Mouse (Mus musculus) hindbrain, embryonic 16.5 days (tissue): ENCODE data around the gene Bcl2a1b. TPM values are rescaled to one million over a fixed set of nuclear protein-coding genes. Genes with fewer than 3 reads are reported as not detected.
"Not testable (repeated sequence)": the region's sequence is repeated elsewhere in the genome, so short reads cannot be mapped to it uniquely, and the experiment has no call there.

ENCODE experiments used
- ATAC-seq: fragments of 200-750 bp; cut with Nextera tagmentation; 2 replicates; pipeline ENCODE4 v1.8.0; 2017; ENCODE audit warnings: moderate TSS enrichment, moderate library complexity
- H3K27ac ChIP-seq: fragments of 300-500 bp; sonication (generic); 2 replicates; pipeline ENCODE4 v1.5.1; 2014; ENCODE audit warnings: low read depth, mild to moderate bottlenecking, control low read depth, low read length, moderate library complexity
- H3K27me3 ChIP-seq: fragments of 300-500 bp; sonication (generic); replicated peaks from 2 replicates; pipeline ENCODE4 v1.6.1; 2014; ENCODE audit warnings: low read length; ENCODE audit not compliant: control insufficient read depth, insufficient read depth
- H3K36me3 ChIP-seq: fragments of 300-500 bp; sonication (generic); 2 replicates; pipeline ENCODE4 v1.6.1; 2014; ENCODE audit warnings: mild to moderate bottlenecking, low read length, moderate library complexity, mixed read lengths; ENCODE audit not compliant: control insufficient read depth, insufficient read depth
- H3K4me1 ChIP-seq: fragments of 300-500 bp; sonication (generic); 2 replicates; pipeline ENCODE4 v1.6.1; 2014; ENCODE audit warnings: low read depth, low read length; ENCODE audit not compliant: control insufficient read depth, insufficient read depth
- H3K4me2 ChIP-seq: fragments of 300-500 bp; sonication (generic); 2 replicates; pipeline ENCODE4 v1.6.1; 2014; ENCODE audit warnings: mild to moderate bottlenecking, low read length, control low read depth, moderate library complexity
- H3K4me3 ChIP-seq: fragments of 300-500 bp; sonication (generic); 2 replicates; pipeline ENCODE4 v1.5.1; 2014; ENCODE audit warnings: mild to moderate bottlenecking, low read length, control low read depth, moderate library complexity
- H3K9ac ChIP-seq: fragments of 300-500 bp; sonication (generic); 2 replicates; pipeline ENCODE4 v1.6.1; 2014; ENCODE audit warnings: low read depth, mild to moderate bottlenecking, control low read depth, low read length, moderate library complexity
- H3K9me3 ChIP-seq: fragments of 300-500 bp; sonication (generic); 2 replicates; pipeline ENCODE4 v1.6.1; 2014; ENCODE audit warnings: mild to moderate bottlenecking, low read length, moderate library complexity; ENCODE audit not compliant: control insufficient read depth
- WGBS: fragments of 180-500 bp; shearing (Covaris S2); extraction: QIAGEN DNeasy Blood & Tissue Kit; methylation state at CpG from one replicate; pipeline ENCODE4 v1.1.7; 2014; 5-methylcytosine and 5-hydroxymethylcytosine counted together
- polyA plus RNA-seq: library from polyadenylated mRNA; unstranded; fragments of >200 nt; fragmentation: Nextera tagmentation; extraction: Ambion mirVana; gene quantifications from 2 replicates; pipeline ENCODE4 v1.2.1, GENCODE M21; 2015

Bcl2a1b gene
- 0.97 and 1.3 TPM in 2 replicates for polyA plus RNA-seq

- not testable (repeated sequence) for H3K9me3 ChIP-seq, H3K27ac ChIP-seq, H3K27me3 ChIP-seq, H3K4me2 ChIP-seq, H3K36me3 ChIP-seq, ATAC-seq, H3K4me3 ChIP-seq, H3K4me1 ChIP-seq, H3K9ac ChIP-seq
- WGBS = 93% methylated on average over 5 of the region's 5 CpGs
Observed at GRCm38 (mm10) chr9:89198969-89199416, at the start of gene Bcl2a1b, which contains the start of gene Gm29094. Bcl2a1b (plus strand) TSS chr9:89199209. Gm29094 (plus strand) TSS chr9:89199379.

DNA sequence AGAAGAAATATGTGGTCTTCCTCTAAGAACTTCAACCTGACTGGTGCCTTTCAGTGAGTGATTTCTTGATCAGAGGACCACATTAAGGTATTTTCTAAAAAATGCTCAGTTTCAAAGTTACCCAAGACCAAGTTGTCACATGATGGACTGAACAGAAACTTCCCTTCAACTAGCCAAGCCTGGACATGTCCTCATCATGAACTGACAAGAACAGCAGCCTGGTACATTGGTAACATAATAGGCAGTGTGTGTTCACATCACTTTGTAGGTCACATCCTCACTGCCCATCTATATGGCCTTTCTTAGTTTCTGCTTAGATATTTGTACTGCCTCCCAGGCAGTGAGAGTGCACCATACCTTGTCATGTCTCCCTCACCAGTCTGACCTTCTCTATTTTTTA is 26.5 kb upstream of the Bcl2a1b start:
- ATAC-seq, H3K27me3 ChIP-seq, H3K9ac ChIP-seq, H3K27ac ChIP-seq, H3K4me1 ChIP-seq, H3K9me3 ChIP-seq, H3K4me2 ChIP-seq, H3K36me3 ChIP-seq, H3K4me3 ChIP-seq: not testable (repeated sequence)

DNA sequence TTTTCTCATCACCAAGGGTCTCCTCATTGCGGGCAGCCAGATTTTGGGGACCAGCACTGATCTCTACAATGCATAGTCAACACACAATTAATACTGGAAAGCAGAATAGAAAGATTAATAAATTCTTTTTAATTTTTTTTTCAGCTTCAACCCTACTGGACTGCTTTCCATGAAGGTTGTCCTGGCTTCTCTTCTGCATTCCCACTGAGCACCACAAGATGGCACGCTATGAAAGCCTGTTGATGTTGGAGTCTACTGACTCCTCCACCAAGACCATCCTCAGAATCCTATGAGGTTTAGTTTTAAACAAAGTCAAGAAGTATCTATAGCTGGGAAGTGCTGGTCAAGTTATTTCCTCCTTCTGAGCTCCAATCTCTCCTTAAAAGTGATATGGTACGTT is 20.2 kb upstream of the Bcl2a1b start:
- H3K9ac ChIP-seq, H3K4me2 ChIP-seq, ATAC-seq, H3K9me3 ChIP-seq, H3K4me1 ChIP-seq, H3K27me3 ChIP-seq, H3K4me3 ChIP-seq, H3K27ac ChIP-seq, H3K36me3 ChIP-seq: not testable (repeated sequence)
- WGBS = 32% methylated on average over 2 of the region's 3 CpGs

GRCm38 (mm10) chr9:89179469-89179868 is 19.5 kb upstream of the Bcl2a1b start:
- H3K27me3 ChIP-seq, H3K36me3 ChIP-seq, H3K4me1 ChIP-seq, H3K27ac ChIP-seq, H3K9me3 ChIP-seq, H3K4me3 ChIP-seq, ATAC-seq, H3K9ac ChIP-seq, H3K4me2 ChIP-seq: not testable (repeated sequence)
- WGBS = 88% methylated on average over 2 of the region's 4 CpGs

DNA sequence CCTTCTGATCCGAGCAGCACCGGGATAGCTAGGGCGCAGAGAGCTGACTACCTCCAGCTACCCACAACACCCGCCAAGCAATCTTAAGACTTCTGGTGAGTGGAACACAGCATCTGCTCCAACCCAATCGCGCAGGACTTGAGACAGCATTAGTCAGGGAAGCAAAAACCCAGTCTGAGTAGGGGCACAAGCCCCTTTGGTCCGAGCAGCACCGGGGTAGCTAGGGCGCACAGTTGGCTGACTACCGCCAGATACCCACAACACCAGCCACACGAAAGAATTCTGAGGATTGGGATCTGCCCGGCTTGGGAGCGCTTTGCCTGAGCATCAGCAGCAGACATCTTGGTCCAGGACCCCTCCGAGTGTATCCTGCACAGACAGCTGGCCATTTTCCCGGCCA is 12.0 kb upstream of the Bcl2a1b start:
- H3K27me3 ChIP-seq, H3K9ac ChIP-seq, H3K27ac ChIP-seq, H3K4me2 ChIP-seq, H3K4me3 ChIP-seq, H3K4me1 ChIP-seq, ATAC-seq, H3K9me3 ChIP-seq, H3K36me3 ChIP-seq: not testable (repeated sequence)
- 88% methylated on average over 15 of the region's 15 CpGs for WGBS

- not testable (repeated sequence) for H3K4me2 ChIP-seq, H3K27ac ChIP-seq, H3K36me3 ChIP-seq, ATAC-seq, H3K27me3 ChIP-seq, H3K9ac ChIP-seq, H3K9me3 ChIP-seq, H3K4me1 ChIP-seq, H3K4me3 ChIP-seq
Observed at GRCm38 (mm10) chr9:89195483-89195882, 3.5 kb upstream of the Bcl2a1b start.

DNA sequence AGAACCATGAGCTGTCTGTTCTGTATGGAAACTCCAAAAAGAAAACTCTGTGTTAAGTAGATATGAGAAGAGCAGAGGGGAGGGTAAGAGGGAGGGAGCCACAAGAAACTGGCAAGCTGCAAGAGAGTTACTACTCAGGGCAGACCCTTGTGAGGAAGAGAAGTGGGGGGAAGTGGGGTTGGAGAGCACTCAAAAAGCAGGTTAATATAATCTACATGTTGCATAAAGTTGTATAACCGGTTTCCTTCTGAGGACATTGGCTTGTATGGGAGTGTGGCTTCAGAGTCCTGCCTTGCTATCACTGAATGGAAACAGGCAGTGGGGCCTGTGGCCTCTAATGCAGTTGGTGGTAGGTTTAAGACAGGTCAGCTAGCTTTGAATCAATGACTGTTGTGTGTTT is 1.5 kb upstream of the Bcl2a1b start:
- H3K27ac ChIP-seq, H3K36me3 ChIP-seq, H3K9ac ChIP-seq, H3K4me1 ChIP-seq, ATAC-seq, H3K4me2 ChIP-seq, H3K27me3 ChIP-seq, H3K4me3 ChIP-seq, H3K9me3 ChIP-seq: not testable (repeated sequence)
- 100% methylated on average over 1 of the region's 1 CpGs for WGBS

DNA sequence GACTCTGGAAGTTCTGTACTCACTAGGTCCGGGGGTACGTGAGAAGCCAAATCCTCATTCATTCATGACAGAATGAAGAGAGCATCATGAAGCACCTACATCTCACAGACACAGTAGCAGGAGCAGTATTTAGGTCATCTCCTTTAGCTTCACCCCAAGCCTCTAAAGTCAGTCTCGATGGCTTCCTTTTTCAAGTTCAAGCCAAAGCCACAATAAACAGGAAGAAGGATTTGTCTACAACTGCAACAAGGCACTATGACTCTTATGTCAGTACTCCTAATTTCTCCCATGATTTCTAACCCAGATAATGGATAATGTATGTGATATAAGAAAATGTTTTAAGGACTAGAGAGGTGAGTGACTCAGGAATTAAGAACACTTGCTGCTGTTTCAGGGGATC is 660 bp upstream of the Bcl2a1b start:
- ATAC-seq, H3K27me3 ChIP-seq, H3K27ac ChIP-seq, H3K9me3 ChIP-seq, H3K36me3 ChIP-seq, H3K4me2 ChIP-seq, H3K9ac ChIP-seq, H3K4me1 ChIP-seq, H3K4me3 ChIP-seq: not testable (repeated sequence)
- 96% methylated on average over 3 of the region's 3 CpGs for WGBS

DNA sequence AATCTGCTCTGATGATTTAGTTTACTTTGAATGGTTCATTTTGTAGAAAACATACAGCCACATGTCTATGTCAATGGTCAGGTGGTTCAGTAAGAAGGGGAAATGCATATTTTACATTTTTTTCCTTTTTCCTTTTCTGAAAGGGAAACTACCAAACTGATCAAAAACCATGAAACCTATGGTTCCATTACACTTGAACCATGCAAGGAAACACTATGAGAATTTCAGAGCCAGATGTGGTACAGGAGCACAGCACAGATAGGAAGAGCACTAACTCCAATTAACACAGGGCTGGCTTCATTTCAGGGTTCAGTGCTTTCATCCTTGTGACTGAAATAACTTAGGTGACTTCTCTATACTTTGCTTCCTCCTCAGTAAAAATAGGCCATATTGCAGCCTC is 3.2 kb downstream of the Bcl2a1b start:
- H3K9ac ChIP-seq, H3K9me3 ChIP-seq, H3K4me3 ChIP-seq, H3K27me3 ChIP-seq, H3K4me2 ChIP-seq, H3K27ac ChIP-seq, H3K36me3 ChIP-seq, ATAC-seq, H3K4me1 ChIP-seq: not testable (repeated sequence)

DNA sequence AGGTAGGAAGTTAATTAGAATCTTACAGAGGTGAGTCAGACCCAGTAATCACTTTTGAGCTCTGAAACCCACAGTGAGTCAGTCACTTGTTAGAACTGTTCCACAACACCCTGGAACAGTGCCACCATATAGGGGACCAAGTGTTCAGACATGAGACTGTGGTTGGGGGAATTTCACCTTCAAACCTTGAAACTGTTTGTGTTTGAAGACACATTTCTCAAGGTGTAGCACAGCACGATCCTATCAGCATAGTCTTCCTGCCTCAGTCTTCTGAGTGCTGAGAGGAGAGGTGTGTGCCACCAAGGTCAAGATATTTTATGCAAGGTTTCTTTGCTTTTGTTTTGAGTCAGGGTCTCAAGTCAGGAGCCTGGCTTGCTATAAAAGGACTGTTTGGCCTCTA is 9.9 kb downstream of the Bcl2a1b start:
- H3K27me3 ChIP-seq, H3K36me3 ChIP-seq, H3K9me3 ChIP-seq, H3K27ac ChIP-seq, H3K4me1 ChIP-seq, H3K9ac ChIP-seq, ATAC-seq, H3K4me3 ChIP-seq, H3K4me2 ChIP-seq: not testable (repeated sequence)
- 75% methylated on average over 1 of the region's 1 CpGs for WGBS
